Mouse (Mus musculus) liver, embryonic 11.5 days (tissue): ENCODE data around the gene Hes3. TPM values are rescaled to one million over a fixed set of nuclear protein-coding genes. Genes with fewer than 3 reads are reported as not detected.
A peak's percentile ranks its signal among the peaks of the same experiment; 100 is the strongest.

Experiments used
- ATAC-seq: fragments of 200-750 bp; cut with Nextera tagmentation; replicated peaks from 2 replicates; pipeline ENCODE4 v1.8.0; 2017; ENCODE audit warnings: moderate number of reproducible peaks, mild to moderate bottlenecking, moderate TSS enrichment, moderate library complexity; ENCODE audit not compliant: low FRiP score
- DNase-seq: peaks from one replicate; pipeline ENCODE4 v3.0.0-alpha.2; 2017; ENCODE audit warnings: low spot score
- H3K27ac ChIP-seq: fragments of 300-500 bp; sonication (generic); 2 replicates; pipeline ENCODE4 v1.5.1; 2014; ENCODE audit warnings: mild to moderate bottlenecking, low read depth, low read length, control low read depth
- H3K27me3 ChIP-seq: fragments of 300-500 bp; sonication (generic); replicated peaks from 2 replicates; pipeline ENCODE4 v1.6.1; 2014; ENCODE audit warnings: low read length, mixed read lengths; ENCODE audit not compliant: control insufficient read depth, insufficient read depth
- H3K36me3 ChIP-seq: fragments of 300-500 bp; sonication (generic); 2 replicates; pipeline ENCODE4 v1.6.1; 2014; ENCODE audit warnings: mild to moderate bottlenecking, low read length, moderate library complexity, mixed read lengths; ENCODE audit not compliant: control insufficient read depth, insufficient read depth
- H3K4me1 ChIP-seq: fragments of 300-500 bp; sonication (generic); replicated peaks from 2 replicates; pipeline ENCODE4 v1.6.1; 2014; ENCODE audit warnings: low read length, mixed read lengths; ENCODE audit not compliant: control insufficient read depth, insufficient read depth
- H3K4me2 ChIP-seq: fragments of 300-500 bp; sonication (generic); 2 replicates; pipeline ENCODE4 v1.6.1; 2014; ENCODE audit warnings: mild to moderate bottlenecking, control low read depth, moderate library complexity
- H3K4me3 ChIP-seq: fragments of 300-500 bp; sonication (generic); 2 replicates; pipeline ENCODE4 v1.5.1; 2014; ENCODE audit warnings: low read depth, low read length, control low read depth
- H3K9ac ChIP-seq: fragments of 300-500 bp; sonication (generic); 2 replicates; pipeline ENCODE4 v1.6.1; 2014; ENCODE audit warnings: low read depth, low read length, control low read depth
- H3K9me3 ChIP-seq: fragments of 300-500 bp; sonication (generic); 2 replicates; pipeline ENCODE4 v1.6.1; 2016; ENCODE audit warnings: low read length, inconsistent platforms, mixed read lengths; ENCODE audit not compliant: control insufficient read depth
- WGBS: fragments of 180-500 bp; shearing (Covaris S2); extraction: QIAGEN DNeasy Blood & Tissue Kit; methylation state at CpG from one replicate; pipeline ENCODE4 v1.1.7; 2014; 5-methylcytosine and 5-hydroxymethylcytosine counted together
- polyA plus RNA-seq: library from polyadenylated mRNA; unstranded; fragments of >200 nt; fragmentation: Nextera tagmentation; extraction: Ambion mirVana; gene quantifications from 2 replicates; pipeline ENCODE4 v1.2.1, GENCODE M21; 2014

Gene Hes3
- not detected in 2 replicates for polyA plus RNA-seq

DNA sequence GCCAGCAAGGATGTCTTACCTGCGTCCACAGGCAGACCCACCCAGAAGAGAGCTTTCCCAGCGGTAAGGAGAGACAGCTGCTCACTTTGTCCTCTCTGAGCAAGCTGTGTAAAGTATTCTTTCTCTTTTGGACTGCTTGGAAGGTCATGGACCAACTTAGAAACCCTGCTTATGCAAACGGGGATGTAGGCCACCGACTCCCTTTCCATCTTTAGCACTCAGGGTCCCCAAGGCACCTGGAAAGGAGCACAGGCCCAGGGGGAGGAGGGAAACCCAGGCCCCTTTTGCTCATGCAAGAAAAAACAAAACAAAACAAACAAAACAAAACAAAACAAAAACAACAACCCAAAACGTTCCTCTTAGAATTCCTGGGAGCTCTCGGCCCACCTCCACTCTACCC is at the start of gene Hes3:
Gene Hes3, minus strand, starts transcription at position 101 of the 400 bp plus-strand sequence.
- Histone ChIP-seq H3K9ac (no peak within 1 kb of the TSS), H3K4me2 (peak within 1 kb of the TSS; percentile 27; the same call in 1 of the 2 replicates), H3K9me3 (no peaks in the 10 kb centered on the region), H3K36me3 (no peaks in the 10 kb centered on the region), H3K4me1 (peaks cover 9% of the 10 kb centered on the region), H3K4me3 (0 out of 2 replicates have a peak within 1 kb of the TSS, but pooled peaks have one; percentile 10), H3K27ac (no peak within 1 kb of the TSS), H3K27me3 (peaks cover 65% of the 10 kb centered on the region)
- ATAC-seq (no peak), DNase-seq (no peak)
- WGBS = 26% methylated on average over 6 of the region's 6 CpGs

- WGBS = 34% methylated on average over 15 of the region's 15 CpGs
- Histone ChIP-seq H3K4me2 (no peak overlapping the region), H3K4me3 (no peak overlapping the region), H3K27me3 (peaks cover 48% of the 10 kb centered on the region), H3K9ac (no peak overlapping the region), H3K36me3 (no peaks in the 10 kb centered on the region), H3K4me1 (peaks cover 20% of the 10 kb centered on the region), H3K9me3 (no peaks in the 10 kb centered on the region), H3K27ac (no peak overlapping the region)
- ATAC-seq = peak; percentile 30; the same call in 1 of the 2 replicates
- DNase-seq = no peak
These were observed 49.3 kb upstream of the Hes3 start for GRCm38 (mm10) chr4:152340584-152341284.

GRCm38 (mm10) chr4:152339293-152339790 is 47.9 kb upstream of the Hes3 start:
- peaks cover 8% of the 10 kb centered on the region for H3K36me3 ChIP-seq
- ATAC-seq (no peak), DNase-seq (no peak)
- H3K27ac ChIP-seq = no peak overlapping the region
- H3K4me3 ChIP-seq = peak overlapping the region; percentile 52
- H3K9me3 ChIP-seq = no peaks in the 10 kb centered on the region
- H3K4me1 ChIP-seq = peaks cover 7% of the 10 kb centered on the region
- peaks cover 48% of the 10 kb centered on the region for H3K27me3 ChIP-seq
- H3K4me2 ChIP-seq = peak overlapping the region; percentile 78
- H3K9ac ChIP-seq = no peak overlapping the region
- WGBS = 5% methylated on average over 25 of the region's 26 CpGs

- WGBS = 3% methylated on average over 78 of the region's 120 CpGs
- peaks cover 48% of the 10 kb centered on the region for H3K27me3 ChIP-seq
- peak within 1 kb of the TSS; percentile 78 for H3K4me2 ChIP-seq
- no peak for DNase-seq
- peaks cover 14% of the 10 kb centered on the region for H3K36me3 ChIP-seq
- H3K9me3 ChIP-seq = no peaks in the 10 kb centered on the region
- no peak within 1 kb of the TSS for H3K9ac ChIP-seq
- peaks cover 7% of the 10 kb centered on the region; the same call in 1 of the 2 replicates for H3K4me1 ChIP-seq
- no peak for ATAC-seq
- H3K27ac ChIP-seq = no peak within 1 kb of the TSS
- H3K4me3 ChIP-seq = peak within 1 kb of the TSS; percentile 52
These were observed 47.2 kb upstream of the Hes3 start, which contains the start of gene Chd5 for GRCm38 (mm10) chr4:152338419-152339292. Gene Chd5 (plus strand): TSS chr4:152338651.

- Histone ChIP-seq H3K4me3 (no peak overlapping the region), H3K36me3 (peaks cover 22% of the 10 kb centered on the region), H3K9ac (no peak overlapping the region), H3K27me3 (peaks cover 48% of the 10 kb centered on the region), H3K4me2 (no peak overlapping the region), H3K27ac (no peak overlapping the region), H3K4me1 (peaks cover 7% of the 10 kb centered on the region; the same call in 1 of the 2 replicates), H3K9me3 (no peaks in the 10 kb centered on the region)
- whole genome bisulfite sequencing = 35% methylated on average over 6 of the region's 6 CpGs
- no peak for ATAC-seq
- DNase-seq = no peak
These were observed 46.3 kb upstream of the Hes3 start for GRCm38 (mm10) chr4:152337772-152338171.

GRCm38 (mm10) chr4:152333587-152333986 is 42.1 kb upstream of the Hes3 start:
- H3K36me3 ChIP-seq = peaks cover 60% of the 10 kb centered on the region
- peaks cover 20% of the 10 kb centered on the region for H3K27me3 ChIP-seq
- no peak overlapping the region for H3K4me3 ChIP-seq
- no peak overlapping the region for H3K4me2 ChIP-seq
- H3K9me3 ChIP-seq = no peaks in the 10 kb centered on the region
- H3K4me1 ChIP-seq = 0 out of 2 replicates have a peak, but pooled peaks cover 6% of the 10 kb centered on the region
- H3K9ac ChIP-seq = no peak overlapping the region
- ATAC-seq = no peak
- H3K27ac ChIP-seq = no peak overlapping the region
- DNase-seq = no peak
- WGBS = 93% methylated on average over 12 of the region's 12 CpGs

DNA sequence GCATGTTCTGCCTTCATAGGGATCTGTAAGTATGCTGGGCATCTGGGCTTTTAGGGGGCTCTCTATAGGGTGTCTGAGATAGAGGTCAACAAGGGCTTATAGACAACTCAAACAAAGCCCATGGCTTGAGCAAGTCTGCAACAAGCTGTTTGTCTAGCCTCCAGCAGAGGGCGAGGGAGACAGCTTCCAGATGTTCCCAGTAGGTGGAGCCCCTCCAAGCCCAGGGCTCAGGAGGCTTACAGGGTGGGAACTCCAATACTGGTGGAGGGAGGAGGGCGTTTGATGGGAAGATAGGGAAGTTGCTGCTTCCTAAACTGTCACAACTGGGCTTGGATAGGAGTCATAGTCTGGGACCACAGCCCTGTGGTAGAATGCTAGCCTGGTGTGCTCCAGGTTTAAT is 41.5 kb upstream of the Hes3 start:
- Histone ChIP-seq H3K36me3 (peaks cover 63% of the 10 kb centered on the region), H3K9ac (no peak overlapping the region), H3K4me1 (0 out of 2 replicates have a peak, but pooled peaks cover 6% of the 10 kb centered on the region), H3K9me3 (no peaks in the 10 kb centered on the region), H3K4me2 (no peak overlapping the region), H3K27me3 (peaks cover 14% of the 10 kb centered on the region), H3K27ac (no peak overlapping the region), H3K4me3 (no peak overlapping the region)
- ATAC-seq (peak; percentile 64; the same call in 1 of the 2 replicates), DNase-seq (no peak)
- WGBS = 38% methylated on average over 2 of the region's 2 CpGs

- Histone ChIP-seq H3K4me1 (peaks cover 20% of the 10 kb centered on the region), H3K27me3 (no peaks in the 10 kb centered on the region), H3K4me3 (no peak overlapping the region), H3K4me2 (no peak overlapping the region), H3K27ac (no peak overlapping the region), H3K9ac (no peak overlapping the region), H3K36me3 (peaks cover 55% of the 10 kb centered on the region), H3K9me3 (no peaks in the 10 kb centered on the region)
- WGBS = 81% methylated on average over 6 of the region's 6 CpGs
- ATAC-seq = no peak
- no peak for DNase-seq
These were observed 37.2 kb upstream of the Hes3 start for GRCm38 (mm10) chr4:152328691-152329090.
